ENCODE assay signal across 25 mouse cellular contexts in genomic region chr15:78330706-78331105, GRCm38 (mm10). TPM values are rescaled to one million over a fixed set of nuclear protein-coding genes. Genes with fewer than 3 reads are reported as not detected.
DNase-seq lines count a peak whose midpoint lies in the region; ATAC-seq and TF ChIP-seq lines count a peak whose summit lies in the region.
"Had no signal": no experiment of that assay in that cellular context is flagged by ENCODE, and none has a peak within 500 bp of the region (broad histone marks: within the 10 kb centered on the region; RNA-seq: fewer than 3 reads in every experiment).

No protein-coding gene starts in this region.

- in situ Hi-C loops in CH12.LX (cut with MboI; ENCODE audit: low pct_ligation_motif_present, low pct_unique_long_range_greater_than_20kb, low sequenced_read_pairs), result loop anchor here (5.0 to 10.0 kb wide), 2 partner anchors 73 to 146 kb away; no protein-coding TSS in a partner anchor

- TF ChIP-seq RAD21 in CH12.LX (IDR thresholded peaks at IDR 0.05; ENCODE audit: low read depth, low read length), result no peak

- H3K9ac ChIP-seq in CH12.LX (ENCODE audit: insufficient read depth, low read depth), result peak overlapping the region; percentile 72
- H3K9ac ChIP-seq: forebrain, embryonic 13.5 days; forebrain, postnatal 0 days; hindbrain, embryonic 12.5 days had no signal

- H3K27ac ChIP-seq in CH12.LX (ENCODE audit: insufficient read depth, low read depth), result peak overlapping the region; percentile 94
- H3K27ac ChIP-seq: embryonic facial prominence, embryonic 10.5 days; forebrain, embryonic 13.5 days; gastrocnemius, adult 2 months; heart, embryonic 10.5 days; hindbrain, embryonic 12.5 days had no signal

- H3K4me2 ChIP-seq in CH12.LX (ENCODE audit: insufficient read depth, low read depth, poor library complexity, severe bottlenecking), result peak overlapping the region; percentile 97
- H3K4me2 ChIP-seq: forebrain, embryonic 13.5 days; hindbrain, embryonic 12.5 days had no signal

- dilution Hi-C loops in CH12.LX (cut with MboI; ENCODE audit: extremely low pct_ligation_motif_present, extremely low pct_unique_long_range_greater_than_20kb, low sequenced_read_pairs), result no loop called here

- ATAC-seq in megakaryocyte, adult 5-6 weeks (ENCODE audit: poor library complexity, severe bottlenecking), result no peak
- ATAC-seq: CD4-positive, CD25-positive, alpha-beta regulatory T cell, adult 4 months; forebrain, embryonic 13.5 days; forebrain, postnatal 0 days; hindbrain, embryonic 16.5 days; inflammation-experienced regulatory T-cells, adult 6 months had no signal

- 0 out of 2 replicates have a peak, but pooled peaks have one; percentile 15 for TF ChIP-seq POLR2A in CH12.LX (IDR thresholded peaks at IDR 0.05; ENCODE audit: low read depth, low read length)

- peaks cover 49% of the 10 kb centered on the region for H3K36me3 ChIP-seq in megakaryocyte, embryonic 14.5 days (replicated peaks; ENCODE audit: low read length)
- H3K36me3 ChIP-seq in CH12.LX (replicated peaks in 1 of 2; ENCODE audit: control insufficient read depth in 1 of 2, insufficient read depth in 1 of 2, low read length in 1 of 2), result peaks cover 32 to 57% of the 10 kb centered on the region in 2 experiments
- H3K36me3 ChIP-seq: embryonic facial prominence, embryonic 10.5 days; heart, embryonic 10.5 days; hindbrain, embryonic 12.5 days had no signal

- no peak for TF ChIP-seq CTCF in CH12.LX (conservative IDR thresholded peaks at IDR 0.05 in 1 of 2, IDR thresholded peaks at IDR 0.05 in 1 of 2; ENCODE audit: low read depth in 2 of 2, low read length in 2 of 2)

- H3K79me2 ChIP-seq in CH12.LX (replicated peaks; ENCODE audit: control insufficient read depth, extremely low read depth, insufficient read depth, poor library complexity, severe bottlenecking), result peaks cover 80% of the 10 kb centered on the region

- intact Hi-C loops in left cerebral cortex, postnatal 25 days (cut with DNase I), result no loop called here

- no peaks in the 10 kb centered on the region for H3K27me3 ChIP-seq in megakaryocyte, embryonic 14.5 days (replicated peaks)
- no peaks in the 10 kb centered on the region for H3K27me3 ChIP-seq in CH12.LX (replicated peaks)
- H3K27me3 ChIP-seq: forebrain, embryonic 13.5 days; hindbrain, embryonic 12.5 days had no signal

- no peaks in the 10 kb centered on the region for H3K9me3 ChIP-seq in megakaryocyte, embryonic 14.5 days
- no peaks in the 10 kb centered on the region for H3K9me3 ChIP-seq in CH12.LX (replicated peaks; ENCODE audit: low read length)
- H3K9me3 ChIP-seq: embryonic facial prominence, embryonic 10.5 days; forebrain, embryonic 13.5 days; heart, embryonic 10.5 days; hindbrain, embryonic 12.5 days had no signal

- TF ChIP-seq EP300 in CH12.LX (IDR thresholded peaks at IDR 0.05; ENCODE audit: low read length), result peak; percentile 23; the same call in 1 of the 2 replicates

- H3K4me3 ChIP-seq in megakaryocyte, embryonic 14.5 days (replicated peaks), result peak overlapping the region; percentile 7
- H3K4me3 ChIP-seq in CH12.LX (replicated peaks in 1 of 3; ENCODE audit: low read depth in 2 of 3, low read length in 2 of 3, poor library complexity in 1 of 3), result peak overlapping the region; percentile 24 to 47 (median 43)
- H3K4me3 ChIP-seq: embryonic facial prominence, embryonic 10.5 days; forebrain, embryonic 13.5 days; gastrocnemius, adult 2 months; heart, embryonic 10.5 days; hindbrain, embryonic 12.5 days had no signal

- no peak for DNase-seq in CH12.LX (ENCODE audit: extremely low read depth)
- peak; percentile 68 for DNase-seq in adrenal gland, adult 8-10 months
- peak; percentile 31 to 70 for DNase-seq in adrenal gland, postnatal 36 days
- no peak for DNase-seq in urinary bladder, postnatal 10 days (ENCODE audit: low spot score)
- DNase-seq in left cerebral cortex, postnatal 25 days (ENCODE audit: low spot score in 2 of 2), result no peak
- no peak for DNase-seq in right cerebral cortex, adult 2 months (ENCODE audit: low spot score in 2 of 2)
- DNase-seq: B cell, adult 2 months; cerebellum, adult 2 months; cerebellum, postnatal 10 days; forebrain, postnatal 0 days; gastrocnemius, adult 2 months; gastrocnemius, postnatal 36 days; heart, adult 11 months; heart, postnatal 10 days; heart, postnatal 4 days; kidney, adult 11 months had no signal

- peaks cover 69% of the 10 kb centered on the region for H3K4me1 ChIP-seq in megakaryocyte, embryonic 14.5 days
- peaks cover 21 to 58% of the 10 kb centered on the region in 2 experiments for H3K4me1 ChIP-seq in CH12.LX (ENCODE audit: control insufficient read depth in 1 of 2, insufficient read depth in 2 of 2)
- H3K4me1 ChIP-seq: embryonic facial prominence, embryonic 10.5 days had no signal

TF ChIP-seq in CH12.LX, 34 proteins besides CTCF, POLR2A, EP300 and RAD21:
- no peak for TF ChIP-seq ZMIZ1 (IDR thresholded peaks at IDR 0.05; ENCODE audit: low read depth, low read length)
- TF ChIP-seq TCF12 (IDR thresholded peaks at IDR 0.05; ENCODE audit: low read depth, low read length), result 0 out of 2 replicates have a peak, but pooled peaks have one; percentile 10
- no peak for TF ChIP-seq ETS1 (conservative IDR thresholded peaks at IDR 0.05; ENCODE audit: low read depth, low read length)
- TF ChIP-seq MXI1 (IDR thresholded peaks at IDR 0.05; ENCODE audit: low read depth, low read length), result 0 out of 2 replicates have a peak, but pooled peaks have one; percentile 38

RNA-seq across cellular contexts. Expression of gene Csf2rb, which starts 5.2 kb away (rescaled TPM):
- 80.6 and 123 TPM in 2 replicates for polyA plus RNA-seq in megakaryocyte, embryonic 14.5 days (2012; ENCODE audit: insufficient read depth, low replicate concordance)
- 149 and 170 TPM in 2 replicates for total RNA-seq in megakaryocyte, adult 5-6 weeks (2015)
- total RNA-seq in megakaryocyte, adult 5-6 weeks (2017), result 140 and 184 TPM in 2 replicates
- total RNA-seq in CH12.LX (2012; rRNA removed) (146 and 179 TPM in 2 replicates), CH12.LX (2014; rRNA removed) (124 and 134 TPM in 2 replicates)
- 222 and 269 TPM in 2 replicates for polyA plus RNA-seq in CH12.LX (2012; ENCODE audit: insufficient read length, low read depth)
- total RNA-seq in adrenal gland, adult 8-10 months (2022), result 1 to 10 TPM; 4.6 to 7.9 (median 6.9) TPM
- 1 to 10 TPM; 2.7 to 5.9 TPM for total RNA-seq in adrenal gland, postnatal 36 days (2021)
- total RNA-seq in left cerebral cortex, postnatal 25 days (2021), result 1 to 10 TPM in 1 of 2 experiments, under 1 TPM in 1; 0.89 to 2.5 TPM

RNA-seq across cellular contexts. Expression of gene Csf2rb2, which starts 25.2 kb away (rescaled TPM):
- polyA plus RNA-seq in megakaryocyte, embryonic 14.5 days (2012; ENCODE audit: insufficient read depth, low replicate concordance), result 47.0 and 75.8 TPM in 2 replicates
- total RNA-seq in megakaryocyte, adult 5-6 weeks (2015), result 34.0 and 38.5 TPM in 2 replicates
- 8.2 and 12.2 TPM in 2 replicates for total RNA-seq in megakaryocyte, adult 5-6 weeks (2017)
- total RNA-seq in CH12.LX (2012; rRNA removed) (15.6 and 21.6 TPM in 2 replicates), CH12.LX (2014; rRNA removed) (9.9 and 14.8 TPM in 2 replicates)
- polyA plus RNA-seq in CH12.LX (2012; ENCODE audit: insufficient read length, low read depth), result 56.5 and 56.6 TPM in 2 replicates
- 1 to 10 TPM in 2 of 4 experiments, under 1 TPM in 2; 0.70 to 2.2 (median 1.4) TPM for total RNA-seq in adrenal gland, adult 8-10 months (2022)
- total RNA-seq in adrenal gland, postnatal 36 days (2021), result under 1 TPM; 0.36 to 0.93 TPM
- under 1 TPM; 0.60 to 0.69 TPM for total RNA-seq in left cerebral cortex, postnatal 25 days (2021)

Comparison
In these comparisons a context has a peak if more than half of its experiments do, and no peak if none do; other contexts are left out.
1. DNase-seq: peak in adrenal gland, adult 8-10 months (single experiment) and adrenal gland, postnatal 36 days (2 of 2); none in CH12.LX (single experiment), urinary bladder, postnatal 10 days (single experiment), left cerebral cortex, postnatal 25 days (0 of 2) and right cerebral cortex, adult 2 months (0 of 2).
2. RNA of gene Csf2rb, which starts 5.2 kb away (total RNA-seq): 140 to 184 TPM in megakaryocyte, adult 5-6 weeks and 124 to 179 TPM in CH12.LX; 4.6 to 7.9 TPM in adrenal gland, adult 8-10 months, 2.7 to 5.9 TPM in adrenal gland, postnatal 36 days and 0.89 to 2.5 TPM in left cerebral cortex, postnatal 25 days; every median in the first group is over 10 times any median in the second.